Mouse (Mus musculus) brain, embryonic 18.5 days (tissue): ENCODE data around the gene Ppp2r5a.

Experiments
- DNase-seq: peaks from one replicate; pipeline ENCODE4 v3.0.0-alpha.2; 2012; ENCODE audit warnings: low read depth, low spot score

The Ppp2r5a gene

GRCm38 (mm10) chr1:191380843-191381242 is 22.2 kb downstream of the Ppp2r5a start:
- DNase-seq = no peak

GRCm38 (mm10) chr1:191378080-191378479 is 25.0 kb downstream of the Ppp2r5a start:
- DNase-seq = no peak

GRCm38 (mm10) chr1:191375644-191375998 is 27.5 kb downstream of the Ppp2r5a start:
- DNase-seq = no peak

- DNase-seq = no peak
Measured at GRCm38 (mm10) chr1:191374993-191375643, 28.0 kb downstream of the Ppp2r5a start.

GRCm38 (mm10) chr1:191369140-191369539 is 33.9 kb downstream of the Ppp2r5a start:
- no peak for DNase-seq

- DNase-seq = no peak
Measured at GRCm38 (mm10) chr1:191368193-191368592, 34.9 kb downstream of the Ppp2r5a start.

- no peak for DNase-seq
Measured at GRCm38 (mm10) chr1:191364477-191364876, 38.6 kb downstream of the Ppp2r5a start.

- DNase-seq = no peak
Measured at GRCm38 (mm10) chr1:191362412-191362811, 40.7 kb downstream of the Ppp2r5a start.

- no peak for DNase-seq
Measured at GRCm38 (mm10) chr1:191359478-191359877, 43.6 kb downstream of the Ppp2r5a start.

- no peak for DNase-seq
Measured at GRCm38 (mm10) chr1:191356936-191357335, 46.1 kb downstream of the Ppp2r5a start.

GRCm38 (mm10) chr1:191353836-191354235 is 49.2 kb downstream of the Ppp2r5a start:
- no peak for DNase-seq

- DNase-seq = peak; percentile 12
Measured at GRCm38 (mm10) chr1:191352786-191353488, 50.1 kb downstream of the Ppp2r5a start.

- no peak for DNase-seq
Measured at GRCm38 (mm10) chr1:191350355-191350754, 52.7 kb downstream of the Ppp2r5a start.

- no peak for DNase-seq
Measured at GRCm38 (mm10) chr1:191349486-191350037, 53.5 kb downstream of the Ppp2r5a start.

GRCm38 (mm10) chr1:191348996-191349395 is 54.1 kb downstream of the Ppp2r5a start:
- DNase-seq = no peak

- DNase-seq = no peak
Measured at GRCm38 (mm10) chr1:191348592-191348991, 54.5 kb downstream of the Ppp2r5a start.

GRCm38 (mm10) chr1:191347602-191348001 is 55.5 kb downstream of the Ppp2r5a start:
- no peak for DNase-seq

- DNase-seq = no peak
Measured at GRCm38 (mm10) chr1:191340530-191340929, 62.5 kb downstream of the Ppp2r5a start.

- DNase-seq = no peak
Measured at GRCm38 (mm10) chr1:191339876-191340275, 63.2 kb downstream of the Ppp2r5a start.

- no peak for DNase-seq
Measured at GRCm38 (mm10) chr1:191334500-191334899, 68.6 kb downstream of the Ppp2r5a start.

- no peak for DNase-seq
Measured at GRCm38 (mm10) chr1:191330356-191330755, 72.7 kb downstream of the Ppp2r5a start.

GRCm38 (mm10) chr1:191328019-191328441 is 75.0 kb downstream of the Ppp2r5a start:
- no peak for DNase-seq

GRCm38 (mm10) chr1:191327258-191327657 is 75.8 kb downstream of the Ppp2r5a start:
- no peak for DNase-seq
